Comparison of ENCODE assay signal across 8 mouse cellular contexts in the genomic region with DNA sequence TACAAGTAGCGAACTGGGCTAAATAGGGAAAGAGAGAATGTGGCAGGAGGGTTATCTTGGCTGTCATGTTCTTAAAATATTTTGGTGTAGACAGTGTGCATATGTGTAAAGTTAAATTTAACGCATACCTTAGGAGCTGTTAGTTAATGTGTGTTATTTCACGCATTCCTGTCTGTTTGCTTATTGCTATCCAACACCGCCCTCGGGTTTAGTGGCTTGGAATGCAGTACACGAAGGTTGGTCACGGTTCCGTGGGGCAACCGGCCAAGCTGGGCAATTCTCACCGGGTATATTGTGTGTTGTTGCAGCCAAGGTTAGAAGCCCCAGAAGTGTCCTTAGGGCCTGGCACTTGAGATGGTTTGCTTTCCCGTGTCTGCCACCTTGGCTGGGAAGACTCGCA.
DNase-seq lines count a peak whose midpoint lies in the region; ATAC-seq and TF ChIP-seq lines count a peak whose summit lies in the region.
"Had no signal": no experiment of that assay in that cellular context is flagged by ENCODE, and none has a peak within 500 bp of the region (broad histone marks: within the 10 kb centered on the region; RNA-seq: fewer than 3 reads in every experiment).

No protein-coding gene starts in this region.

- 0 out of 2 replicates have a peak overlapping the region, but pooled peaks have one; percentile 8 for H3K4me2 ChIP-seq in heart, embryonic 12.5 days
- H3K4me2 ChIP-seq in embryonic facial prominence, embryonic 15.5 days (replicated peaks): no peak overlapping the region; the same call in 1 of the 2 replicates
- H3K4me2 ChIP-seq: liver, embryonic 11.5 days had no signal

- no peak for DNase-seq in heart, adult 9 months (ENCODE audit: low spot score in 2 of 2)
- no peak for DNase-seq in Patski (ENCODE audit: low read depth, low spot score)
- peak; percentile 51 to 67 for DNase-seq in kidney, postnatal 4 days
- no peak for DNase-seq in right cerebral cortex, adult 2 months (ENCODE audit: low spot score in 2 of 2)
- DNase-seq in left cerebral cortex, adult 2 months (ENCODE audit: extremely low spot score in 1 of 2, low spot score in 2 of 2): no peak

- intact Hi-C loops in left cerebral cortex, adult 2 months (cut with DNase I): no loop called here

- H3K9ac ChIP-seq in heart, embryonic 12.5 days: no peak overlapping the region
- no peak overlapping the region for H3K9ac ChIP-seq in embryonic facial prominence, embryonic 15.5 days

- POLR2A ChIA-PET in Patski (lab: Charles Lee): no interaction called here

- H3K4me3 ChIP-seq in heart, embryonic 12.5 days: no peak overlapping the region
- H3K4me3 ChIP-seq in embryonic facial prominence, embryonic 15.5 days (replicated peaks): no peak overlapping the region
- no peak overlapping the region for H3K4me3 ChIP-seq in left cerebral cortex, adult 2 months

- in situ Hi-C loops in Patski (cut with MboI; ENCODE audit: low pct_unique_long_range_greater_than_20kb): no loop called here

- no peaks in the 10 kb centered on the region for H3K36me3 ChIP-seq in heart, embryonic 12.5 days
- no peaks in the 10 kb centered on the region for H3K36me3 ChIP-seq in embryonic facial prominence, embryonic 15.5 days

- 62% methylated on average over 12 of the region's 12 CpGs for WGBS in heart, embryonic 12.5 days
- WGBS in embryonic facial prominence, embryonic 15.5 days: 41% methylated on average over 12 of the region's 12 CpGs

- no peak for TF ChIP-seq CTCF in Patski (IDR thresholded peaks at IDR 0.05)
- no peak for TF ChIP-seq CTCF in left cerebral cortex, adult 2 months (IDR thresholded peaks at IDR 0.05)

- peak; percentile 29; the same call in 1 of the 2 replicates for ATAC-seq in heart, embryonic 12.5 days (ENCODE audit: insufficient number of reproducible peaks, low FRiP score)
- ATAC-seq in Patski: peak; percentile 78
- ATAC-seq in embryonic facial prominence, embryonic 15.5 days (ENCODE audit: insufficient number of reproducible peaks, low FRiP score, low TSS enrichment, low read depth): peak; percentile 80

- no peaks in the 10 kb centered on the region for H3K27me3 ChIP-seq in heart, embryonic 12.5 days (replicated peaks)
- H3K27me3 ChIP-seq in Patski: no peaks in the 10 kb centered on the region
- H3K27me3 ChIP-seq in embryonic facial prominence, embryonic 15.5 days: no peaks in the 10 kb centered on the region

- no peaks in the 10 kb centered on the region for H3K9me3 ChIP-seq in heart, embryonic 12.5 days (replicated peaks)
- H3K9me3 ChIP-seq in embryonic facial prominence, embryonic 15.5 days (replicated peaks): no peaks in the 10 kb centered on the region

- no peak overlapping the region for H3K27ac ChIP-seq in heart, embryonic 12.5 days (ENCODE audit: poor library complexity, severe bottlenecking)
- H3K27ac ChIP-seq in embryonic facial prominence, embryonic 15.5 days (replicated peaks): no peak overlapping the region
- no peak overlapping the region for H3K27ac ChIP-seq in left cerebral cortex, adult 2 months

- peaks cover 11% of the 10 kb centered on the region; the same call in 1 of the 2 replicates for H3K4me1 ChIP-seq in heart, embryonic 12.5 days (replicated peaks)
- peaks cover 4% of the 10 kb centered on the region; the same call in 1 of the 2 replicates for H3K4me1 ChIP-seq in embryonic facial prominence, embryonic 15.5 days

- CTCF ChIA-PET in Patski (lab: Charles Lee): no interaction called here

Comparison
In these comparisons a context has a peak if more than half of its experiments do, and no peak if none do; other contexts are left out.
1. ATAC-seq: peak in every context shown above with its lines; median percentile 80 in embryonic facial prominence, embryonic 15.5 days; 78 in Patski; 29 in heart, embryonic 12.5 days.
2. DNase-seq: peak in kidney, postnatal 4 days (2 of 2); none in heart, adult 9 months (0 of 2), Patski (single experiment), right cerebral cortex, adult 2 months (0 of 2) and left cerebral cortex, adult 2 months (0 of 2).